Mouse (Mus musculus): Measurements from ENCODE around the gene Dlg4.

GRCm38 (mm10) chr11:69998567-69999491, 17.9 kb upstream of the Dlg4 start:
- TF ChIP-seq CTCF (conservative IDR thresholded peaks at IDR 0.05 in 1 of 2, IDR thresholded peaks at IDR 0.05 in 1 of 2; ENCODE audit: low read depth in 2 of 2, low read length in 2 of 2) (peak in 1 of 2 experiments; percentile 52; a peak in 2 of 4 replicates), POLR2A (IDR thresholded peaks at IDR 0.05; ENCODE audit: low read depth, low read length) (no peak), POLR2AphosphoS2 (IDR thresholded peaks at IDR 0.05; ENCODE audit: low read depth, low read length) (no peak), USF1 (IDR thresholded peaks at IDR 0.05; ENCODE audit: low read depth, low read length) (no peak), KAT2A (IDR thresholded peaks at IDR 0.05; ENCODE audit: insufficient replicate concordance, low read length) (no peak), E2F4 (IDR thresholded peaks at IDR 0.05; ENCODE audit: insufficient replicate concordance, low read depth, low read length) (no peak), ZMIZ1 (IDR thresholded peaks at IDR 0.05; ENCODE audit: low read depth, low read length) (no peak), UBTF (IDR thresholded peaks at IDR 0.05; ENCODE audit: low read depth, low read length) (no peak), TCF12 (IDR thresholded peaks at IDR 0.05; ENCODE audit: low read depth, low read length) (no peak), CHD2 (IDR thresholded peaks at IDR 0.05; ENCODE audit: low read length) (no peak)

All from CH12.LX (cell line).